Mouse (Mus musculus): ENCODE measurements around the gene Pibf1.

The Pibf1 gene

GRCm38 (mm10) chr14:99141786-99142633, 42.8 kb downstream of the Pibf1 start:
- DNase-seq (ENCODE audit: low read depth): peak; percentile 84

GRCm38 (mm10) chr14:99146841-99147240, 47.6 kb downstream of the Pibf1 start:
- DNase-seq (ENCODE audit: low read depth): no peak

- no peak for DNase-seq (ENCODE audit: low read depth)
Observed at GRCm38 (mm10) chr14:99152683-99153082, 53.5 kb downstream of the Pibf1 start.

- DNase-seq (ENCODE audit: low read depth): peak; percentile 76
Observed at GRCm38 (mm10) chr14:99159940-99160339, 60.7 kb downstream of the Pibf1 start.

GRCm38 (mm10) chr14:99163051-99163450, 63.8 kb downstream of the Pibf1 start:
- DNase-seq (ENCODE audit: low read depth): no peak

GRCm38 (mm10) chr14:99174138-99174745, 75.0 kb downstream of the Pibf1 start:
- no peak for DNase-seq (ENCODE audit: low read depth)

- DNase-seq (ENCODE audit: low read depth): no peak
Observed at GRCm38 (mm10) chr14:99176559-99176958, 77.3 kb downstream of the Pibf1 start.

DNA sequence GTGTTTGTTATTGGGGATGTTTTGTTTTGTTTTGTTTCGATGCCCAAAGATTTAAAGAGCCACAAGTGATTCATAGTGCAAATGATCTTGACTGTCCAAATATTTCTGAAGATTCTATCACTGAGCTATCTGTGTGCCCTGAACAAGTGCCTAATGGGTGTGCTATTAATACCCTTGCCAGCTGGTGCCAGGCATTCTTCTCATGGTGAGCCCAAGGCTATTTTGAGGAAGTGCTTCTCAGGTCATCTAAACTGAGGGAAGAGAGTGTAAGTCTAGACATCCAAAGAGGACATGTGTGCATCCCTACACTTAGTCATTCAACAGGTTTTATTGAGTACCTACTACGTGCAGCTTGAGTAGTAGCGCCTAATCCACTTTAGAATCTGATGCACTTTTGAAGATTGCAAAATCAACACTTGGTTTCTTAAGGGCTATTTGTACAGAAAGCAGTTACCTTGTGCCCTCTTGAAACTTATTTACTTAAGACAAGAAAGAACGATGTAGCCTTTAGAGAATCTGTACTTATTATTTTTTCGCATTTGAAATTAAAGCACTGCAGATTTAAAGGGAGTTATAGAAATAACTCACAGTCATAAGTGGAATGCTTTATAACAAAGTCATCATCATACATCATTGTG, 91.0 kb downstream of the Pibf1 start:
- DNase-seq (ENCODE audit: low read depth): no peak

GRCm38 (mm10) chr14:99205865-99206264, 106.6 kb downstream of the Pibf1 start:
- peak; percentile 68 for DNase-seq (ENCODE audit: low read depth)

DNA sequence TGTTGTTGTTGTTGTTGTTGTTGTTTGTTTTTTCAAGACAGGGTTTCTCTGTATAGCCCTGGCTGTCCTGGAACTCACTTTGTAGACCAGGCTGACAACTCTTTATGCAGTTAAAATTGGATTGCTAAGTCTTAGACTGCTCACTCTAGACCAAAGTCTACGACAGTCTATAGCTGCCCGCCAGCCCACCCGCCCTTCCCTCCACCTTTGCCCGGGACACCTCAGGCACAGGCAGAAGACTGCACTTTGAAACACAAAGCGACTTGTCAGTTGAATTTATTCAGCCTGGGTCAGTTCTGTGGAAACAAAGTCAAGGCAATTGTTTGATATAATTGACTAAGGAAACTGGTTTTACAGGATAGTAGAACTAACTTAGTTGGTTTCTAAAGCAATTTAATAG, 107.4 kb downstream of the Pibf1 start:
- DNase-seq (ENCODE audit: low read depth): no peak

GRCm38 (mm10) chr14:99210431-99210830, 111.2 kb downstream of the Pibf1 start:
- DNase-seq (ENCODE audit: low read depth): no peak

DNA sequence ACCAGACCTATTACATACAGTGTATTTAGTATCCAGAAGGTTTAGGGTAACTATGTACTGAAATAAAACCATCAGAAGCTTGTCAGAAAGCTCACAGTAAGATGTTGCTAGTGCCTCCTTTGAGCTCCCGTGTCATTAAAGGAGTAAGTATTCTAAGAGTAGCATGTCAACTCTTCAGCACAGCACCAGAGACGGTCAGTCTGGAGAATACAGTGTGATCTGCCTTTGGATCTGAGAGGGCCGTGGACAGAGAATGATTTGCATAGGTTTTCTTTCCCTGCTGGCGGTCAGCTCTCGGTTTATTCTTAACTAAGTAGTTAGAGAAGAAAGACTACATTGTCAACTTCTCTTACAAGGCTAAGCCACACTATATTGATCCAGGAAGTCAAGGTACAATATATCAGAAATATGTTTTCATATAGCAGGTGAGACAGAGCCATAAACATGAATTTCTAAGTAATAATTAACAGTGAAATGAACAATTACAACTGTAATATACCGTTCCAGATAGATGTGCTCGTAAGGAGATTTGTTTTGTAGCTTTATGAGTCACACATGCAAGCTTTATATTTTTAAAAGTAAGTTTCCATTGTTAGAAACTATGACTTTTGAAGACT, 119.3 kb downstream of the Pibf1 start:
- DNase-seq (ENCODE audit: low read depth): no peak

DNA sequence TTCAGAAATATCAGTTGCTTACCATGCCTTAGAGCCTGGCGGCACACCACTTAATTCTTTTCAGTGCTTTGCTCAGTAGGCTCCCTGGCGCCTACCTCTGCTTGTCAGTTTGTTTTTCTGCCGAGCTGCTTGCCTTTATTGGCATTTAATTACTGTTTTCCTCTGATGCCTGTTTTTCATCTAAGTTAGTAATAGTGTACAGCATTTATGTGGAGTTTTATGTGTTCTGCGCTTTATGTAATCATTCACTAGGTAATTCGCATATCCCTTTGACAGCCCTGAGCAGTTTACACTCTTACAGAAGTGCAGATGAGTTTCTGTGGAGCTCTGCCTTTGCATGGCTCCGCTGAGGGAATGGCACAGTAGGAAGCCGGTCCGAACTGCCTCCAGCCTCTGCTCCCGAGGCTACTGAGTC, 120.5 kb downstream of the Pibf1 start:
- no peak for DNase-seq (ENCODE audit: low read depth)

GRCm38 (mm10) chr14:99225929-99226328, 126.7 kb downstream of the Pibf1 start:
- no peak for DNase-seq (ENCODE audit: low read depth)

GRCm38 (mm10) chr14:99229071-99229780, 130.0 kb downstream of the Pibf1 start:
- DNase-seq (ENCODE audit: low read depth): no peak

DNA sequence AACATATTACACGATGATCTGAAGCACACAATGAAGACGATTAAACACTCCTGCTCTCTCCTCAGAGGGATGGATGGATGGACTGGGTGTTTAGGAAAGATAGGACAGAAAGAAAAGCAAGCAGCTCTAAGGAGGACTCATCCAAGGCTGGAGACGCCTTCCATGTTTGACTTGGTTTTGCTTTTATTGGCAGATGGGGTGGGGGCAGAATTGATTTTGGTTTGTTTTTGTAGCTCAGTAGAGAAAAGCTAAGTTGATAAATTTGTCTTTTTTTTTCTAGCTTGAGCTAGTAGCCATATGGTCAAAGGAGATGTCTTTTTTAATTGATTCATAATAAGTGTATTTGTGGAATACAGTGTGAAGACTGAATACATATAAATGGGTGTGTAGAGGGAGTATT, 133.8 kb downstream of the Pibf1 start:
- DNase-seq (ENCODE audit: low read depth): no peak

DNA sequence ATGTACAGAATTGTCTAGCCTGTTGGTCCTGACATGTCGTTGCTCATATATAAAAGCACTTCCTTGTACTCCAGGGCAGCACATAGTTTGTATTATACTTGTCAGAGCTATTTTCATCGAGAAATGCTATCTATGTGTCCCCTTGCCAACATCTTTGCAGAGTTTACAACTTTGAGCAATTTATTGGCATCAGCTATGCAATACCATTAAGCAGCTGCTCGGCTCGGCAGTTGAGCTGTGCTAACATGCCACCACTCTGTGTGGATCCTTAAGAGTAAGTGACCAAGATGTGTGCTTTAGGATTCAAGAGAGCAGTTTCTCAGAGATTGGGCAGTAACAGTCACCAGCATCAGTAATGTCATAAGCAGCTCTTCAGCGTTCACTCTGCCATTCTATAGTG, 137.9 kb downstream of the Pibf1 start:
- DNase-seq (ENCODE audit: low read depth): no peak

- no peak for DNase-seq (ENCODE audit: low read depth)
Observed at GRCm38 (mm10) chr14:99240563-99240962, 141.3 kb downstream of the Pibf1 start.

DNA sequence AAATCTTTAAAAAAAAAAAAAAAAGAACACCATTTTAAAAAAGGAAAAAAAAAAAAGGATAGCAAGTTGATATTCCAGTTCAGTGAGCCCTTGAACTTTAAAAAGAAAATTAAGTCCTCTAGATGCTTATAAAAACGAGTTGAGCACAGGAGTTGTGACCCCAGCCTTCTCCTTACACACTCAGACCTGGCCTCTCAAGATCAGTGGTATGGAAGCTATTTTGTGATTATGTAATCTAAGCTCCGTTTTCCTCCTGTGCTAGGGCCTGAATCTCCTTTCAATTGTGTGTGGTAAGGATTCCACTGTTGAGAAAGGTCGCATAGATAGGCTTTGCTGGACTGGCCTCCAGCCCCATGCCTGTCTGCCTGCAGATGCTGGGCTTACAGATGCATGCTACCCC, 145.3 kb downstream of the Pibf1 start:
- DNase-seq (ENCODE audit: low read depth): no peak

DNA sequence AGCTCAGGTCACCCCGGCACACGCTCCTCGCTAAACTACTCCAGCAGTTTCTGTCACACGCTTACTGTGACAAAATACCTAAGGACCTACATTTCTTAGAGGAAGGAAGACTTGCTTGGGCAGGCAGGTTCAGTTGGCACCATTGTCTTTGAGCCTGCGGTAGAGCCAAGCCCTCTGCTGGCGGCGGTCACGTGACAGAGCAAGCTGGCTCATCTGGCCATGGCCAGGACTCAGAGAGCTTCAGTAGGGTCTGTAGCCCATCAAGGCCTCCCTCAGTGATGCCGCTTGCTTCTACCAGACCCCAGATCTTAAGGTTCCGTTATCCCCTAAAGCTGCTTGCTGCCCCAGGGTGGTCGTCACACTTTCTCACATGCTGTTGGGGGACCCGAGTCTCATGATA, 162.8 kb downstream of the Pibf1 start:
- DNase-seq (ENCODE audit: low read depth): no peak

DNA sequence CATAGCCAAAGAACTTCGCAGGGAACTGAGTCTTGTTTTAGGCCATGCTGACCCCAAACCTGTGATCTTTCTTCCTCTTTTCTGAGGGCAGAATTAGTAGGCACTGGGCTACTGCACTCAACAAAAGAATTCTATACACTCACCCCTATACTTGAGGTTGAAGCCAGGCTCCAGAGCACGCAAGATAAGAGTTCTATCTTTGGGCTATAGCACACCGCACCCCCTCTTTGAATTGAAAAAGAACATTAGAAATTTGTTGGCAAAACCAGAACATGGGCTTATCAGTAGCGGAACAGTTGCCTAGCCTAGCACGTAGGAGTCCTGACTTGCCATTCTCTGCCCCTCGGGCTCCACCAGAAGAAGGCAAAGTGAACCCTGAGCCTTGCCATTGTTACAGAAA, 164.6 kb downstream of the Pibf1 start:
- no peak for DNase-seq (ENCODE audit: low read depth)

DNA sequence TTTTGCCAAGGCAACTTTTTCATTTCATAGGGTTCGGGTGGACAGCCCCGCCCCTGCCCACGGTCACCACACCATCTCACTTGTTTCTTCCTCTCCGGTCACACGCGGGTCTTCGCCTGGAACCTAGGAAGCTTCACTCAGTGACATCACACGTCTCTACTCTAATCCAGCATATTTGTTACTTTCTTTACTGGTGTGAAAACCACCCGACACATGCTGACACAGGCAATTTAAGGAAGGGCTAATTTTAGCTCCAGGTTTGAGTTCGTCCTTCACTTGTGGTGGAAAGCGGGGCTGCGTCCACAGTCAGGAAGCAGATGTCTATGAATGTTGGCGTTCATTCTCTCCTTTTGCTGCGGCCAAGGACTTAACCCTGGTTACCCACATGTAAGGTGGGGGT, 166.6 kb downstream of the Pibf1 start:
- peak; percentile 91 for DNase-seq (ENCODE audit: low read depth)
